Mouse (Mus musculus): ENCODE data around the gene Eif5a2. TPM values are rescaled to one million over a fixed set of nuclear protein-coding genes. Genes with fewer than 3 reads are reported as not detected.

Gene Eif5a2
- total and polyA plus RNA-seq, 3 experiments: 6.1 to 7.3 TPM; not detected in 1

DNA sequence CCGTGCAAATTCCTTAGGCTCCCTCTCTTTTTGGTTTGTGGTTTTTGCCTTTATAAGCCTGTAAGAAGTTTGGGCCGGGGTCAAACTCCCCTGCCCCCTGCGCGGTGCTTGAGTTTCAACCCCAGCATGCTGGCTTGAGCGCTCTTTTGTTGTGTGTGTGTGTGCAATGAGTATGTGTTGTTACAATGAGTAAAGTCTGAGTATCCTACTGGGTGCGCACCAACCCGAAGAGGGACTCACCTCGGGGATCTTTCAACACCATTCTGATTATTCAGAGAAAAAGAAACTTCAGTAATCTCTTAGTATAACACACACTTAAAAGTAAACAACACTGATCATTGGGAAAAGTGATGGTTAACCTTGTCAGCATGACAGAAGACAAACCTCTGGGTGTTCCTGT, 62.2 kb downstream of the Eif5a2 start:
- no peak for DNase-seq (ENCODE audit: low read depth, low spot score)
- TF ChIP-seq RAD21 (IDR thresholded peaks at IDR 0.05; ENCODE audit: low read depth, low read length): no peak
- TF ChIP-seq MXI1 (IDR thresholded peaks at IDR 0.05; ENCODE audit: low read depth, low read length): no peak
- TF ChIP-seq USF1 (IDR thresholded peaks at IDR 0.05; ENCODE audit: low read depth, low read length): no peak
- TF ChIP-seq TBP (IDR thresholded peaks at IDR 0.05; ENCODE audit: low read depth, low read length): no peak
- TF ChIP-seq KAT2A (conservative IDR thresholded peaks at IDR 0.05; ENCODE audit: low read depth, low read length): no peak
- TF ChIP-seq MYC (IDR thresholded peaks at IDR 0.05; ENCODE audit: low read depth, low read length): no peak
- TF ChIP-seq TCF12 (IDR thresholded peaks at IDR 0.05; ENCODE audit: low read depth, low read length): no peak
- no peak for TF ChIP-seq MAX (IDR thresholded peaks at IDR 0.05; ENCODE audit: low read length)
- TF ChIP-seq E2F4 (IDR thresholded peaks at IDR 0.05; ENCODE audit: borderline replicate concordance, low read depth, low read length): no peak
- TF ChIP-seq GATA1 (IDR thresholded peaks at IDR 0.05; ENCODE audit: low read depth, low read length): no peak
- no peak for TF ChIP-seq EP300 (IDR thresholded peaks at IDR 0.05; ENCODE audit: low read depth in 1 of 2, low read length in 2 of 2)
- no peak for TF ChIP-seq ZKSCAN1 (IDR thresholded peaks at IDR 0.05; ENCODE audit: low read depth, low read length)
- no peak for TF ChIP-seq CHD1 (IDR thresholded peaks at IDR 0.05; ENCODE audit: low read depth, low read length)

DNA sequence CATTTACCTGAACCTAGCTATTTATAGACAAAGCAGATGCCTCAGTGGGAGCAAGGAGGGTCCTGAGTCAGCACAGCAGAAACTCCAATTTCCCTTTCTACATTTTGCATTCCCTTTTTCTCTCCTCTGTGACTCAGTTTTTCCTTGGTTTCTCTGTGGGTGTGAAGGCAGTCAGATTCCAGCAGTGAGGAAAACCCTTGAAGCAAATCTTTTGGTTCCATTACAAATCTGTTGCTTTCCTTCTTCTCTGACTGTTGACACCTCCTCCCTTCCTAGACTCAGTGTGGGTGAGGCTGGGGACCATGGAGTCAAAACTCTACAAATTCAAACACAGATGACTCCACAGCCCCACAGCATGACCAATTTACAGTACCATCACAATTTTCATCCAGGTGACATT, 66.0 kb downstream of the Eif5a2 start:
- H3K9me3 ChIP-seq (replicated peaks; ENCODE audit: insufficient read depth, low read length): no peaks in the 10 kb centered on the region
- H3K27ac ChIP-seq (ENCODE audit: control insufficient read depth, low read depth, low read length): no peak overlapping the region
- no peaks in the 10 kb centered on the region for H3K4me1 ChIP-seq (ENCODE audit: control insufficient read depth in 1 of 2, insufficient read depth in 2 of 2, low read length in 2 of 2)
- no peak overlapping the region for H3K9ac ChIP-seq (ENCODE audit: control insufficient read depth, low read depth, low read length, poor library complexity, severe bottlenecking)
- H3K36me3 ChIP-seq (ENCODE audit: control insufficient read depth in 1 of 2, insufficient read depth in 2 of 2, low read length in 2 of 2): no peaks in the 10 kb centered on the region
- no peaks in the 10 kb centered on the region for H3K79me2 ChIP-seq (ENCODE audit: control insufficient read depth, insufficient read depth, low read length, poor library complexity)
- TF ChIP-seq ZMIZ1 (IDR thresholded peaks at IDR 0.05; ENCODE audit: low read depth, low read length) (no peak), MYB (IDR thresholded peaks at IDR 0.05; ENCODE audit: low read depth, low read length) (no peak), RAD21 (IDR thresholded peaks at IDR 0.05; ENCODE audit: low read depth, low read length) (no peak), TCF12 (IDR thresholded peaks at IDR 0.05; ENCODE audit: low read depth, low read length) (no peak), GABPA (IDR thresholded peaks at IDR 0.05; ENCODE audit: low read depth, low read length) (no peak), MEF2A (IDR thresholded peaks at IDR 0.05; ENCODE audit: extremely low read depth, insufficient replicate concordance, low read depth, low read length, poor library complexity, severe bottlenecking) (no peak), BHLHE40 (IDR thresholded peaks at IDR 0.05; ENCODE audit: borderline replicate concordance, low read depth, low read length) (no peak), ZKSCAN1 (IDR thresholded peaks at IDR 0.05; ENCODE audit: low read depth, low read length) (no peak), CHD1 (IDR thresholded peaks at IDR 0.05; ENCODE audit: low read depth, low read length) (no peak)
- no peak overlapping the region for H3K4me3 ChIP-seq (ENCODE audit: control insufficient read depth in 1 of 2, insufficient read depth in 1 of 2, low read depth in 2 of 2, low read length in 2 of 2)
- H3K27me3 ChIP-seq (ENCODE audit: control insufficient read depth in 1 of 2, insufficient read depth in 2 of 2, low read length in 2 of 2): no peaks in the 10 kb centered on the region; a peak in 1 of 4 replicates
- DNase-seq (ENCODE audit: low read depth, low spot score): no peak

More for the DNA sequence above, 62.2 kb downstream of the Eif5a2 start:
- no peaks in the 10 kb centered on the region; the same call in 1 of the 2 replicates for H3K79me2 ChIP-seq (ENCODE audit: control insufficient read depth, insufficient read depth, low read length, poor library complexity)
- H3K9me3 ChIP-seq (replicated peaks; ENCODE audit: insufficient read depth, low read length): no peaks in the 10 kb centered on the region
- no peak overlapping the region for H3K4me3 ChIP-seq (ENCODE audit: control insufficient read depth in 1 of 2, insufficient read depth in 1 of 2, low read depth in 2 of 2, low read length in 2 of 2)
- no peaks in the 10 kb centered on the region; a peak in 1 of 4 replicates for H3K27me3 ChIP-seq (ENCODE audit: control insufficient read depth in 1 of 2, insufficient read depth in 2 of 2, low read length in 2 of 2)
- no peaks in the 10 kb centered on the region; a peak in 1 of 4 replicates for H3K4me1 ChIP-seq (ENCODE audit: control insufficient read depth in 1 of 2, insufficient read depth in 2 of 2, low read length in 2 of 2)
- no peak overlapping the region for H3K27ac ChIP-seq (ENCODE audit: control insufficient read depth, low read depth, low read length)
- no peak overlapping the region for H3K9ac ChIP-seq (ENCODE audit: control insufficient read depth, low read depth, low read length, poor library complexity, severe bottlenecking)
- no peaks in the 10 kb centered on the region; a peak in 1 of 4 replicates for H3K36me3 ChIP-seq (ENCODE audit: control insufficient read depth in 1 of 2, insufficient read depth in 2 of 2, low read length in 2 of 2)

Other genes starting within 250 kb of the Eif5a2 start
- gene Slc2a2, start 83.4 kb upstream of the Eif5a2 start, total RNA-seq (2012; rRNA removed): 0.49 and 1.1 TPM in 2 replicates
- under 1 TPM in 1 of 2 experiments, not detected in 1; 0.77 TPM for gene Slc2a2, start 83.4 kb upstream of the Eif5a2 start, polyA plus RNA-seq (2012; ENCODE audit: insufficient read depth in 1 of 2, insufficient read length in 2 of 2, low read depth in 1 of 2, low replicate concordance in 2 of 2, missing spikeins in 1 of 2)
- 97.8 and 305 TPM in 2 replicates for gene Rpl22l1, start 24.2 kb downstream of the Eif5a2 start, total RNA-seq (2012; rRNA removed)
- 10 to 100 TPM in 1 of 2 experiments, not detected in 1; 84.5 TPM for gene Rpl22l1, start 24.2 kb downstream of the Eif5a2 start, polyA plus RNA-seq (2012; ENCODE audit: insufficient read depth in 1 of 2, insufficient read length in 2 of 2, low read depth in 1 of 2, low replicate concordance in 2 of 2, missing spikeins in 1 of 2)
- gene Gm1527, start 111.3 kb downstream of the Eif5a2 start, total RNA-seq (2012; rRNA removed): not detected in 2 replicates
- not detected for gene Gm1527, start 111.3 kb downstream of the Eif5a2 start, polyA plus RNA-seq (2012; ENCODE audit: insufficient read depth in 1 of 2, insufficient read length in 2 of 2, low read depth in 1 of 2, low replicate concordance in 2 of 2, missing spikeins in 1 of 2)